Mouse (Mus musculus) CH12.LX (cell line): ENCODE measurements around the gene Zcchc7. TPM values are rescaled to one million over a fixed set of nuclear protein-coding genes. Genes with fewer than 3 reads are reported as not detected.

Source experiments
- DNase-seq: peaks from one replicate; pipeline ENCODE4 v3.0.0-alpha.2; 2013; ENCODE audit errors: extremely low read depth
- H3K27ac ChIP-seq: 2 replicates; pipeline ENCODE4 v1.5.1; 2012; ENCODE audit warnings: low read depth, mild to moderate bottlenecking, control low read depth, moderate library complexity; ENCODE audit not compliant: insufficient read depth
- H3K27me3 ChIP-seq: replicated peaks from 2 replicates; pipeline ENCODE3; 2012; ENCODE audit warnings: inconsistent platforms
- H3K36me3 ChIP-seq, 2 experiments: replicated peaks in 1 of 2; 2 replicates each; pipeline versions ENCODE3 to v1.6.1; 2012; ENCODE audit warnings: inconsistent platforms in 1 of 2, low read length in 1 of 2, mild to moderate bottlenecking in 1 of 2, mixed read lengths in 1 of 2, moderate library complexity in 1 of 2; ENCODE audit not compliant: control insufficient read depth in 1 of 2, insufficient read depth in 1 of 2
- H3K4me1 ChIP-seq, 2 experiments: 2 replicates each; pipeline ENCODE4 v1.6.1; 2012; ENCODE audit warnings: inconsistent platforms in 1 of 2, moderate library complexity in 1 of 2; ENCODE audit not compliant: insufficient read depth in 2 of 2, control insufficient read depth in 1 of 2
- H3K4me2 ChIP-seq: 2 replicates; pipeline ENCODE4 v1.6.1; 2012; ENCODE audit warnings: low read depth, mild to moderate bottlenecking, control low read depth; ENCODE audit not compliant: poor library complexity, insufficient read depth, severe bottlenecking
- H3K4me3 ChIP-seq, 3 experiments: fragments of 150-350 bp in 1 of 3; sonication (generic) in 1 of 3; replicated peaks in 1 of 3; 2 replicates each; pipeline versions ENCODE3 to v1.5.1; 2011 to 2012; ENCODE audit warnings: low read depth in 2 of 3, low read length in 2 of 3, mild to moderate bottlenecking in 2 of 3, moderate library complexity in 2 of 3, control low read depth in 1 of 3, improper control_type of control experiment in 1 of 3, inconsistent platforms in 1 of 3, mixed read lengths in 1 of 3; ENCODE audit not compliant: poor library complexity in 1 of 3
- H3K79me2 ChIP-seq: replicated peaks from 2 replicates; pipeline ENCODE4 v1.6.1; 2012; ENCODE audit warnings: mild to moderate bottlenecking, moderate library complexity; ENCODE audit not compliant: control insufficient read depth, poor library complexity, insufficient read depth, severe bottlenecking; ENCODE audit errors: extremely low read depth
- H3K9ac ChIP-seq: 2 replicates; pipeline ENCODE4 v1.6.1; 2012; ENCODE audit warnings: low read depth, mild to moderate bottlenecking, control low read depth, moderate library complexity; ENCODE audit not compliant: insufficient read depth
- H3K9me3 ChIP-seq: replicated peaks from 2 replicates; pipeline ENCODE3; 2012; ENCODE audit warnings: low read length, inconsistent platforms, mixed read lengths
- CTCF ChIP-seq, 2 experiments: IDR thresholded peaks in 1 of 2; conservative IDR thresholded peaks in 1 of 2; 2 replicates each; pipeline ENCODE4 v1.5.1; 2011 to 2012; ENCODE audit warnings: low read depth in 2 of 2, low read length in 2 of 2, improper control_type of control experiment in 1 of 2, inconsistent platforms in 1 of 2, mild to moderate bottlenecking in 1 of 2, moderate library complexity in 1 of 2
- EP300 ChIP-seq: IDR thresholded peaks from 2 replicates; pipeline ENCODE4 v1.6.1; 2011; ENCODE audit warnings: low read length, improper control_type of control experiment
- HCFC1 ChIP-seq: IDR thresholded peaks from 2 replicates; pipeline ENCODE4 v1.6.1; 2012; ENCODE audit warnings: low read depth, mild to moderate bottlenecking, inconsistent platforms, low read length, improper control_type of control experiment
- MAFK ChIP-seq: IDR thresholded peaks from 2 replicates; pipeline ENCODE4 v1.6.1; 2011; ENCODE audit warnings: low read length, improper control_type of control experiment; ENCODE audit not compliant: insufficient replicate concordance
- MAX ChIP-seq: IDR thresholded peaks from 2 replicates; pipeline ENCODE4 v1.6.1; 2011; ENCODE audit warnings: low read length, improper control_type of control experiment
- MAZ ChIP-seq: IDR thresholded peaks from 2 replicates; pipeline ENCODE4 v1.6.1; 2012; ENCODE audit warnings: low read depth, mild to moderate bottlenecking, inconsistent platforms, low read length, improper control_type of control experiment, moderate library complexity
- NELFE ChIP-seq: IDR thresholded peaks from 2 replicates; pipeline ENCODE4 v1.6.1; 2011; ENCODE audit warnings: low read depth, low read length, improper control_type of control experiment
- POLR2A ChIP-seq: IDR thresholded peaks from 2 replicates; pipeline ENCODE4 v1.6.1; 2011; ENCODE audit warnings: low read depth, mild to moderate bottlenecking, improper control_type of control experiment, low read length
- TCF12 ChIP-seq: IDR thresholded peaks from 2 replicates; pipeline ENCODE4 v1.6.1; 2014; ENCODE audit warnings: low read depth, mild to moderate bottlenecking, inconsistent platforms, low read length, improper control_type of control experiment
- USF2 ChIP-seq: conservative IDR thresholded peaks from 2 replicates; pipeline ENCODE4 v1.6.1; 2011; ENCODE audit warnings: low read depth, low read length, improper control_type of control experiment
- dilution Hi-C: fragments of 300-500 bp; cut with MboI; formaldehyde crosslinking; loops from 2 replicates; pipeline ENCODE4 v1.14.3; 2020; ENCODE audit warnings: low sequenced_read_pairs; ENCODE audit not compliant: extremely low pct_unique_long_range_greater_than_20kb, extremely low pct_ligation_motif_present
- in situ Hi-C: fragments of 300-500 bp; cut with MboI; formaldehyde crosslinking; loops from 3 replicates; pipeline ENCODE4 v1.14.3; 2019; ENCODE audit warnings: low sequenced_read_pairs, low pct_ligation_motif_present, low pct_unique_long_range_greater_than_20kb, mixed read lengths
- polyA plus RNA-seq: library from polyadenylated mRNA; unstranded; fragments of >175 nt; gene quantifications from 2 replicates; pipeline ENCODE4 v1.2.1, GENCODE M21; 2012; ENCODE audit warnings: low read depth; ENCODE audit not compliant: insufficient read length
- total RNA-seq, 2 experiments: library from RNA; depleted of rRNA; stranded (reverse); fragments of 300-350 nt in 1 of 2; fragments of >200 nt in 1 of 2; gene quantifications; 2 replicates each; pipeline ENCODE4 v1.2.3; 2012 to 2014

The Zcchc7 gene
- total and polyA plus RNA-seq, 3 experiments: 21.0 to 27.6 (median 25.2) TPM

GRCm38 (mm10) chr4:44711136-44711900 lies 44.4 kb upstream of the Zcchc7 start:
- Histone ChIP-seq H3K4me2 (peak overlapping the region; percentile 2; the same call in 1 of the 2 replicates), H3K79me2 (peaks cover 39% of the 10 kb centered on the region), H3K4me3 (peak overlapping the region; percentile 58 to 66 (median 66)), H3K9me3 (peaks cover 22% of the 10 kb centered on the region), H3K4me1 (peaks cover 0 to 5% of the 10 kb centered on the region in 2 experiments; a peak in 1 of 4 replicates), H3K27me3 (no peaks in the 10 kb centered on the region), H3K36me3 (peaks cover 0 to 6% of the 10 kb centered on the region in 2 experiments), H3K9ac (peak overlapping the region; percentile 90), H3K27ac (peak overlapping the region; percentile 90; the same call in 1 of the 2 replicates)
- no peak for DNase-seq
- no peak for TF ChIP-seq MAX
- peak in 1 of 2 experiments; percentile 50; a peak in 2 of 4 replicates for TF ChIP-seq CTCF (conservative IDR thresholded peaks at IDR 0.05 in 1 of 2, IDR thresholded peaks at IDR 0.05 in 1 of 2; ENCODE audit: low read depth in 2 of 2, low read length in 2 of 2)
- TF ChIP-seq USF2: no peak
- dilution Hi-C loops (no loop called here), in situ Hi-C loops (no loop called here)

DNA sequence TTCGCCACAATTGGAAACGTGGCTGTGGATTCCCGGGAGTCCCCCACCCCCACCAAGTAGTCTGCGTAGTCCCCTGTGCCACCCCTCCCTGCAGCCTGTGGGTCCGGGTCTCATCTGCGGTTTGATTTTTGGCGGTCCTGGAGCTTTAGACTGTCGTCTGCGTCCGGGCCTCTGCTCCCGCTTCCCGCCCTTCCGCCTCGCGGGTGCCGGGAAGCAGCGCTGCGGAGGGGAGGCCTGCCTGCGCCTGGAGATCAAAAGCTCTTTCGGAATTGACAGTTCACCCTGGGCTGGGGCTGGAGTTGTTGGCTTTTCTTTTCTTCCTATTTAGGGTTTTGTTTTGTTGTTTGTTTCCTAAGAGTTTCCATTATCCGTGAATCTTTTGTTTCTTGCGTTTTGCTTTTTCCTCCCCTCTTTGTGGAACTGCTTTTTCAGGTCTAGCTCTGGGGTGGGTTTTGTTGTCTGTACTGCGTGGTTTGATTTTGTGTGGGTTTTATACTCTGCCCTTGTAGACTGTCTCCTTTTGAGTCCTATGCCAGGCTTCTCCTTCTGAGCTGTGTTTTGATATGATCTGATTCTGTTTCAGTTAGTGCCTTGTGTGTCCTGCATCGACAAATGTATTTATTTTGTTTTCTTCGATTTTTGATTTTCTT lies 43.5 kb upstream of the Zcchc7 start:
- dilution Hi-C loops (no loop called here), in situ Hi-C loops (no loop called here)
- Histone ChIP-seq H3K4me3 (no peak overlapping the region), H3K9ac (no peak overlapping the region), H3K9me3 (peaks cover 22% of the 10 kb centered on the region), H3K4me2 (no peak overlapping the region), H3K36me3 (peaks cover 0 to 6% of the 10 kb centered on the region in 2 experiments), H3K4me1 (peaks cover 5 to 7% of the 10 kb centered on the region in 2 experiments; a peak in 2 of 4 replicates), H3K27ac (no peak overlapping the region), H3K27me3 (no peaks in the 10 kb centered on the region), H3K79me2 (peaks cover 31% of the 10 kb centered on the region)
- no peak for TF ChIP-seq POLR2A
- no peak for TF ChIP-seq CTCF (conservative IDR thresholded peaks at IDR 0.05 in 1 of 2, IDR thresholded peaks at IDR 0.05 in 1 of 2; ENCODE audit: low read depth in 2 of 2, low read length in 2 of 2)
- no peak for TF ChIP-seq TCF12
- no peak for TF ChIP-seq MAZ
- TF ChIP-seq HCFC1: no peak
- TF ChIP-seq MAFK: no peak
- TF ChIP-seq EP300: no peak
- TF ChIP-seq NELFE: no peak
- DNase-seq: no peak
